Mouse (Mus musculus): ENCODE measurements around the gene Ngdn.

Gene Ngdn

GRCm38 (mm10) chr14:54998680-54999079, 16.6 kb upstream of the Ngdn start:
- in situ Hi-C loops (cut with MboI, MseI) = no loop called here

- in situ Hi-C loops (cut with MboI, MseI) = loop anchor here (5.0 kb wide), 1 partner anchor 78 kb away; no protein-coding TSS in a partner anchor
These were observed 15.4 kb upstream of the Ngdn start for GRCm38 (mm10) chr14:54999868-55000267.

GRCm38 (mm10) chr14:55000814-55001213, 14.4 kb upstream of the Ngdn start:
- in situ Hi-C loops (cut with MboI, MseI) = loop anchor here (5.0 kb wide), 1 partner anchor 79 kb away; no protein-coding TSS in a partner anchor

- in situ Hi-C loops (cut with MboI, MseI) = loop anchor here (5.0 kb wide), 1 partner anchor 79 kb away; no protein-coding TSS in a partner anchor
These were observed 13.8 kb upstream of the Ngdn start for GRCm38 (mm10) chr14:55001446-55001845.

GRCm38 (mm10) chr14:55001938-55002686, 13.1 kb upstream of the Ngdn start:
- in situ Hi-C loops (cut with MboI, MseI) = loop anchor here (5.0 kb wide), 1 partner anchor 80 kb away; no protein-coding TSS in a partner anchor

GRCm38 (mm10) chr14:55002687-55003120, 12.6 kb upstream of the Ngdn start:
- in situ Hi-C loops (cut with MboI, MseI) = loop anchor here (5.0 kb wide), 1 partner anchor 80 kb away; no protein-coding TSS in a partner anchor

- in situ Hi-C loops (cut with MboI, MseI) = loop anchor here (5.0 kb wide), 1 partner anchor 82 kb away; no protein-coding TSS in a partner anchor
These were observed 11.1 kb upstream of the Ngdn start for GRCm38 (mm10) chr14:55003878-55004855.

GRCm38 (mm10) chr14:55005506-55005905, 9.7 kb upstream of the Ngdn start:
- in situ Hi-C loops (cut with MboI, MseI) = no loop called here

GRCm38 (mm10) chr14:55005967-55006366, 9.3 kb upstream of the Ngdn start:
- in situ Hi-C loops (cut with MboI, MseI) = no loop called here

- in situ Hi-C loops (cut with MboI, MseI) = no loop called here
These were observed 8.7 kb upstream of the Ngdn start for GRCm38 (mm10) chr14:55006541-55006940.

GRCm38 (mm10) chr14:55007120-55007908, 7.9 kb upstream of the Ngdn start:
- in situ Hi-C loops (cut with MboI, MseI) = no loop called here

GRCm38 (mm10) chr14:55008417-55008816, 6.8 kb upstream of the Ngdn start:
- in situ Hi-C loops (cut with MboI, MseI) = no loop called here

- in situ Hi-C loops (cut with MboI, MseI) = no loop called here
These were observed 4.1 kb upstream of the Ngdn start for GRCm38 (mm10) chr14:55011116-55011515.

- in situ Hi-C loops (cut with MboI, MseI) = no loop called here
These were observed 663 bp upstream of the Ngdn start for GRCm38 (mm10) chr14:55014591-55014990.

- in situ Hi-C loops (cut with MboI, MseI) = no loop called here
These were observed 485 bp downstream of the Ngdn start for GRCm38 (mm10) chr14:55015767-55016111.

- in situ Hi-C loops (cut with MboI, MseI) = no loop called here
These were observed 1.6 kb downstream of the Ngdn start for GRCm38 (mm10) chr14:55016876-55017275.

- in situ Hi-C loops (cut with MboI, MseI) = no loop called here
These were observed 5.1 kb downstream of the Ngdn start for GRCm38 (mm10) chr14:55020394-55020793.

GRCm38 (mm10) chr14:55023011-55023410, 7.8 kb downstream of the Ngdn start:
- in situ Hi-C loops (cut with MboI, MseI) = no loop called here

- in situ Hi-C loops (cut with MboI, MseI) = no loop called here
These were observed 9.0 kb downstream of the Ngdn start for GRCm38 (mm10) chr14:55024236-55024635.

GRCm38 (mm10) chr14:55025527-55025926, 10.3 kb downstream of the Ngdn start:
- in situ Hi-C loops (cut with MboI, MseI) = loop anchor here (5.0 kb wide), 1 partner anchor 52 kb away; no protein-coding TSS in a partner anchor

- in situ Hi-C loops (cut with MboI, MseI) = loop anchor here (5.0 kb wide), 1 partner anchor 50 kb away; no protein-coding TSS in a partner anchor
These were observed 12.0 kb downstream of the Ngdn start for GRCm38 (mm10) chr14:55027251-55027650.

All from T-helper 1 cell (primary cell).